Mouse (Mus musculus) heart, embryonic 14.5 days (tissue): ENCODE results near the gene Cnot8. TPM values are rescaled to one million over a fixed set of nuclear protein-coding genes. Genes with fewer than 3 reads are reported as not detected.
"Not testable (repeated sequence)": the region's sequence is repeated elsewhere in the genome, so short reads cannot be mapped to it uniquely, and the experiment has no call there.

Source experiments
- ATAC-seq: fragments of 200-750 bp; cut with Nextera tagmentation; 2 replicates; pipeline ENCODE4 v1.8.0; 2017; ENCODE audit warnings: low read depth, moderate TSS enrichment; ENCODE audit not compliant: insufficient number of reproducible peaks, insufficient read depth, low FRiP score
- H3K27ac ChIP-seq, 2 experiments: fragments of 200-500 bp in 1 of 2; fragments of 300-500 bp in 1 of 2; sonication (generic) in 1 of 2; replicated peaks in 1 of 2; 2 replicates each; pipeline ENCODE4 v1.5.1; 2012 to 2014; ENCODE audit warnings: low read depth in 2 of 2, low read length in 2 of 2, control low read depth in 1 of 2, mild to moderate bottlenecking in 1 of 2, mixed read lengths in 1 of 2; ENCODE audit not compliant: control insufficient read depth in 1 of 2, insufficient read depth in 1 of 2
- H3K27me3 ChIP-seq: fragments of 300-500 bp; sonication (generic); 2 replicates; pipeline ENCODE4 v1.6.1; 2014; ENCODE audit warnings: mild to moderate bottlenecking, low read length, control low read depth; ENCODE audit not compliant: control insufficient read depth, insufficient read depth
- H3K36me3 ChIP-seq: fragments of 300-500 bp; sonication (generic); 2 replicates; pipeline ENCODE4 v1.6.1; 2014; ENCODE audit warnings: mild to moderate bottlenecking, control low read depth, low read length, mixed read lengths; ENCODE audit not compliant: control insufficient read depth, insufficient read depth
- H3K4me1 ChIP-seq, 2 experiments: fragments of 200-500 bp in 1 of 2; fragments of 300-500 bp in 1 of 2; sonication (generic) in 1 of 2; 2 replicates each; pipeline ENCODE4 v1.6.1; 2012 to 2014; ENCODE audit warnings: low read length in 2 of 2, control low read depth in 1 of 2, mixed read lengths in 1 of 2; ENCODE audit not compliant: control insufficient read depth in 2 of 2, insufficient read depth in 2 of 2
- H3K4me2 ChIP-seq: fragments of 300-500 bp; sonication (generic); 2 replicates; pipeline ENCODE4 v1.6.1; 2014; ENCODE audit warnings: mild to moderate bottlenecking, low read length
- H3K4me3 ChIP-seq, 2 experiments: fragments of 200-500 bp in 1 of 2; fragments of 300-500 bp in 1 of 2; sonication (generic) in 1 of 2; 2 replicates each; pipeline ENCODE4 v1.5.1; 2012 to 2014; ENCODE audit warnings: low read length in 2 of 2, mild to moderate bottlenecking in 2 of 2, control low read depth in 1 of 2, low read depth in 1 of 2, moderate library complexity in 1 of 2; ENCODE audit not compliant: control insufficient read depth in 1 of 2, insufficient read depth in 1 of 2
- H3K9ac ChIP-seq: fragments of 300-500 bp; sonication (generic); 2 replicates; pipeline ENCODE4 v1.6.1; 2014; ENCODE audit warnings: mild to moderate bottlenecking, low read length
- H3K9me3 ChIP-seq: fragments of 300-500 bp; sonication (generic); 2 replicates; pipeline ENCODE4 v1.6.1; 2016; ENCODE audit warnings: low read length, control low read depth; ENCODE audit not compliant: control insufficient read depth
- WGBS: fragments of 180-500 bp; shearing (Covaris S2); extraction: QIAGEN DNeasy Blood & Tissue Kit; methylation state at CpG from one replicate; pipeline ENCODE4 v1.1.7; 2014; 5-methylcytosine and 5-hydroxymethylcytosine counted together
- polyA plus RNA-seq: library from polyadenylated mRNA; unstranded; fragments of >200 nt; fragmentation: Nextera tagmentation; extraction: Ambion mirVana; gene quantifications from 2 replicates; pipeline ENCODE4 v1.2.1, GENCODE M21; 2014

The Cnot8 gene
- polyA plus RNA-seq, 1 experiment from 2014 or later, result 76.4 TPM

DNA sequence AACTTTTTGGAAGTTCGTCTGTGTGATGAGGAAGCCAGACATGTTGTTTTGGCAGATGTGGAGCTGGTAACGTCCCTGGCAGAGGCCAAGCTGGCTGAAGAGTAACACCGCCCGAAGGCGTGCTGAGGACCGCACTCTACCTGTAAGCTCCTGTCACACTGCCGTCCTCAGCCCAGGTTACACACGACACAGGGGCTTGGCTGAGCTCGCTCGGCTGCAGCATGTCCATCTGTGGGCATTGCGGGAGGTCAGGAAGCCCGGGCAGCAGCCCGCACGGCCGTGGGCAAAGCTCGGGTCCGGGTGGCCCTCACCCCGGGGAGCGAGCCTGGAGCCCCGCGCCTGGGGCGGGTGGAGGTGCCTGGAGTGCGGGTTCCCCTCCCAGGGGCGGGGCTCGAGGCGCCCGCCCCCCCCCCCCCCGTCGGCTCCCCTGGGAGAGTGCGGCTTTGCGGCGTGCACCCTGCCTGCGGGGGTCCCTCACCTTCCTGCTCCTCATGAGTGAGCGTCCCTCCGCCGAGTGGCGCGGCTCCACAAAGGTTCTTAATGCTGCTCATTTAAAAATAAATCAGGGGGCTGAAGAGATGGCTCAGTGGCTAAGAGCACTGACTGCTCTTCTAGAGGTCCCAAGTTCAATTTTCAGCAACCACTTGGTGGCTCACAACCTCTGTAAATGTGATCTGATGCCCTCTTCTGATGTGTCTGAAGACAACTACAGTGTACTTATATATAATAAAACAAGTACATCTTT lies 6.2 kb upstream of the Cnot8 start:
- H3K4me1 ChIP-seq, result peaks cover 0 to 7% of the 10 kb centered on the region in 2 experiments; a peak in 1 of 4 replicates
- ATAC-seq, result peak; percentile 49; the same call in 1 of the 2 replicates
- 1% methylated on average over 30 of the region's 38 CpGs for WGBS

GRCm38 (mm10) chr11:58098366-58098720 lies 5.6 kb upstream of the Cnot8 start:
- 61% methylated on average over 5 of the region's 5 CpGs for WGBS
- H3K9ac ChIP-seq, result not testable (repeated sequence)

More for the DNA sequence above, 6.2 kb upstream of the Cnot8 start:
- H3K4me3 ChIP-seq, result peak overlapping the region; percentile 43 to 55
- H3K9ac ChIP-seq, result peak overlapping the region; percentile 69
- H3K27ac ChIP-seq, result no peak overlapping the region
- H3K36me3 ChIP-seq, result no peaks in the 10 kb centered on the region
- no peaks in the 10 kb centered on the region for H3K9me3 ChIP-seq
- H3K4me2 ChIP-seq, result peak overlapping the region; percentile 88
- H3K27me3 ChIP-seq, result no peaks in the 10 kb centered on the region

GRCm38 (mm10) chr11:58100006-58100405 lies 3.9 kb upstream of the Cnot8 start:
- no peak for ATAC-seq
- H3K4me3 ChIP-seq, result no peak overlapping the region
- 90% methylated on average over 2 of the region's 2 CpGs for WGBS

More at GRCm38 (mm10) chr11:58098366-58098720, 5.6 kb upstream of the Cnot8 start:
- not testable (repeated sequence) for H3K4me1 ChIP-seq, H3K27me3 ChIP-seq, H3K36me3 ChIP-seq, H3K27ac ChIP-seq, ATAC-seq, H3K9me3 ChIP-seq
- peak overlapping the region; percentile 88 for H3K4me2 ChIP-seq
- peak overlapping the region in 1 of 2 experiments; percentile 43; a peak in 2 of 4 replicates for H3K4me3 ChIP-seq

GRCm38 (mm10) chr11:58101194-58101720 lies 2.7 kb upstream of the Cnot8 start:
- Histone ChIP-seq H3K27ac (no peak overlapping the region), H3K9me3 (no peaks in the 10 kb centered on the region), H3K4me3 (no peak overlapping the region), H3K4me1 (peaks cover 10 to 11% of the 10 kb centered on the region in 2 experiments), H3K36me3 (no peaks in the 10 kb centered on the region), H3K9ac (no peak overlapping the region), H3K27me3 (no peaks in the 10 kb centered on the region), H3K4me2 (no peak overlapping the region)
- no peak for ATAC-seq
- WGBS, result 74% methylated on average over 4 of the region's 4 CpGs

More at GRCm38 (mm10) chr11:58100006-58100405, 3.9 kb upstream of the Cnot8 start:
- H3K9ac ChIP-seq, result no peak overlapping the region
- no peaks in the 10 kb centered on the region for H3K9me3 ChIP-seq
- H3K4me2 ChIP-seq, result no peak overlapping the region
- no peak overlapping the region for H3K27ac ChIP-seq
- H3K4me1 ChIP-seq, result peaks cover 6 to 10% of the 10 kb centered on the region in 2 experiments
- H3K27me3 ChIP-seq, result no peaks in the 10 kb centered on the region
- no peaks in the 10 kb centered on the region for H3K36me3 ChIP-seq

DNA sequence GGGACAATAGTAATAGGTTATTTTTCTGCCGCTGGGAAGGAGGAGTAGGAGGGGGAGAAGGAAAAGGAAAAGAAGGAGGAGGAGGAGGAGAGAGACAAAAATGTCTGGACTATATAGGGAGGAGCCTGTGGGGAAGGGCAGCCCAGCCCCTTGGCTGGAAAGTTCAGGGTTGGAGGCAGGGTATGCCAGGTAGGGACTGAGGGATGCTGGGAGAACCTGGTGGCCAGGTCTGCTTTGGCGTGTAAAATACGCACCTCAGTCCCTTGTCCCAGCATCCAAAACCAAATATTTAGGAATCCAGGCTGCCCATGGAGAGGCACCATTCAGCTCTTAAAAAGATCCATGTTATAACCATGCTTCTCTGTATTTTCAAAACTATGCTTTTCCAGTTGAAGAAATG lies 1.8 kb upstream of the Cnot8 start:
- 81% methylated on average over 3 of the region's 3 CpGs for WGBS

DNA sequence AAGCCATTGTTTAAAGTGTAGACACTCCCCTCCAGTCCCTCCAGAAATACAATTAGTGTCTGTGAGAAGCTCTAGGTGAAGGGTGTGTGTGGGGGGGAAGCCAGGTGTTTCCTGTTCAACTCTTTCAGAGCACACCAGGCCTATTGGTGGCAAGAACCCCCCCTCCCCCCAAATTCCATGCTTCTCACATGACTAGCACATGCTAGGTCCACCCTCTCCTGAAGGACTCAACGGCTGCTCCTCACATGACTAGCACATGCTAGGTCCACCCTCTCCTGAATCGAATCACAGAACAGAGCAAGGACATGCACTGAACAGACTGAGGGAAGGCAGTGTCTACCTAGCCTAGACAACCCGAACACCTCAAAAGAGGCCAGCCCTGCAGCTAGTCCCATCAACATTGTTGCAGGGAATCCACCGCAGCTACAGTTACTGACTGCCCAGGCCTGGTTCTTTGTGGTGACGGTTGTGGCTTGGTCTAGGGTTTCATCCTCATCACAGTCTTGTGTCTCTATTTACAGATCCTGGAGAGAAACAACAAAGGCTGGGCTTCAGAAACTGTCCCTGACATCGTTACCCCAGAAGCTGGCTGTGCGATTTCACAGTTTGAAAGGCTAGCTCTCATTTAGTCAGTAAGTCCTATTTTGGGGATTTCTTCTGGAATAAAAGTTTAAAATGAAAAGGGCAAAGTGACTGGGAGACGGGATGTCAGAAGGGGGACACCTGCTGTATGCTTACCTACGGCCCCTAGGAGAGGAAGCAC lies 1.2 kb upstream of the Cnot8 start:
- WGBS, result 87% methylated on average over 9 of the region's 9 CpGs
- Histone ChIP-seq H3K4me3 (no peak overlapping the region), H3K4me1 (peaks cover 7 to 14% of the 10 kb centered on the region in 2 experiments), H3K36me3 (no peaks in the 10 kb centered on the region), H3K27ac (no peak overlapping the region), H3K9me3 (no peaks in the 10 kb centered on the region), H3K4me2 (peak overlapping the region; percentile 74), H3K9ac (peak overlapping the region; percentile 71), H3K27me3 (no peaks in the 10 kb centered on the region)
- no peak for ATAC-seq

More for the DNA sequence above, 1.8 kb upstream of the Cnot8 start:
- no peaks in the 10 kb centered on the region for H3K9me3 ChIP-seq
- no peak overlapping the region for H3K4me3 ChIP-seq
- no peak overlapping the region for H3K9ac ChIP-seq
- H3K4me2 ChIP-seq, result no peak overlapping the region
- no peak for ATAC-seq
- no peaks in the 10 kb centered on the region for H3K27me3 ChIP-seq
- peaks cover 8 to 11% of the 10 kb centered on the region in 2 experiments for H3K4me1 ChIP-seq
- no peaks in the 10 kb centered on the region for H3K36me3 ChIP-seq
- H3K27ac ChIP-seq, result no peak overlapping the region

- peak; percentile 45 for ATAC-seq
- H3K36me3 ChIP-seq, result 0 out of 2 replicates have a peak, but pooled peaks cover 3% of the 10 kb centered on the region
- H3K4me2 ChIP-seq, result peak overlapping the region; percentile 74
- H3K9me3 ChIP-seq, result no peaks in the 10 kb centered on the region
- H3K9ac ChIP-seq, result peak overlapping the region; percentile 71
- WGBS, result 48% methylated on average over 13 of the region's 13 CpGs
- peak overlapping the region; percentile 22 to 89 for H3K4me3 ChIP-seq
- H3K27ac ChIP-seq, result peak overlapping the region; percentile 62 to 81
- H3K4me1 ChIP-seq, result peaks cover 7 to 14% of the 10 kb centered on the region in 2 experiments
- no peaks in the 10 kb centered on the region for H3K27me3 ChIP-seq
These were observed 654 bp upstream of the Cnot8 start for GRCm38 (mm10) chr11:58103344-58103653.
